Mouse (Mus musculus): ENCODE results near the gene Magi1.
"Not testable (repeated sequence)": the region's sequence is repeated elsewhere in the genome, so short reads cannot be mapped to it uniquely, and the experiment has no call there.

Gene Magi1

GRCm38 (mm10) chr6:93716686-93717625 is 566.8 kb downstream of the Magi1 start:
- no peak for DNase-seq

- no peak for DNase-seq
Observed at GRCm38 (mm10) chr6:93715181-93716180, 568.2 kb downstream of the Magi1 start.

- DNase-seq: no peak
Observed at GRCm38 (mm10) chr6:93704350-93704749, 579.4 kb downstream of the Magi1 start.

GRCm38 (mm10) chr6:93699436-93699835 is 584.3 kb downstream of the Magi1 start:
- DNase-seq: peak; percentile 34

- DNase-seq: no peak
Observed at GRCm38 (mm10) chr6:93697956-93698355, 585.8 kb downstream of the Magi1 start.

- DNase-seq: no peak
Observed at GRCm38 (mm10) chr6:93678766-93679165, 605.0 kb downstream of the Magi1 start.

- no peak for DNase-seq
Observed at GRCm38 (mm10) chr6:93666731-93667130, 617.0 kb downstream of the Magi1 start.

GRCm38 (mm10) chr6:93665056-93665805 is 618.5 kb downstream of the Magi1 start:
- DNase-seq: no peak

GRCm38 (mm10) chr6:93661139-93661538 is 622.6 kb downstream of the Magi1 start:
- DNase-seq: peak; percentile 59

GRCm38 (mm10) chr6:93659534-93659933 is 624.2 kb downstream of the Magi1 start:
- no peak for DNase-seq

GRCm38 (mm10) chr6:93657187-93657974 is 626.3 kb downstream of the Magi1 start:
- DNase-seq: no peak

- DNase-seq: no peak
Observed at GRCm38 (mm10) chr6:93648581-93649230, 635.0 kb downstream of the Magi1 start.

- DNase-seq: not testable (repeated sequence)
Observed at GRCm38 (mm10) chr6:93629735-93630291, 653.9 kb downstream of the Magi1 start.

- DNase-seq: no peak
Observed at GRCm38 (mm10) chr6:93627200-93627599, 656.5 kb downstream of the Magi1 start.

All from right cerebral cortex, postnatal 25 days (tissue).